Mouse (Mus musculus) lung, embryonic 14.5 days (tissue): Measurements from ENCODE around the gene Aldh3a2. TPM values are rescaled to one million over a fixed set of nuclear protein-coding genes. Genes with fewer than 3 reads are reported as not detected.
"Not testable (repeated sequence)": the region's sequence is repeated elsewhere in the genome, so short reads cannot be mapped to it uniquely, and the experiment has no call there.

ENCODE experiments used
- ATAC-seq: fragments of 200-750 bp; cut with Nextera tagmentation; 2 replicates; pipeline ENCODE4 v1.8.0; 2017; ENCODE audit warnings: mild to moderate bottlenecking, moderate TSS enrichment, moderate library complexity; ENCODE audit not compliant: insufficient read depth
- DNase-seq: peaks from one replicate; pipeline ENCODE4 v3.0.0-alpha.2; 2015
- H3K27ac ChIP-seq: fragments of 300-500 bp; sonication (generic); 2 replicates; pipeline ENCODE4 v1.5.1; 2014; ENCODE audit warnings: low read depth, mild to moderate bottlenecking, moderate library complexity
- H3K27me3 ChIP-seq: fragments of 300-500 bp; sonication (generic); 2 replicates; pipeline ENCODE4 v1.6.1; 2014; ENCODE audit warnings: low read length, control low read depth; ENCODE audit not compliant: insufficient read depth
- H3K36me3 ChIP-seq: fragments of 300-500 bp; sonication (generic); 2 replicates; pipeline ENCODE4 v1.6.1; 2014; ENCODE audit warnings: control low read depth; ENCODE audit not compliant: insufficient read depth
- H3K4me1 ChIP-seq: fragments of 300-500 bp; sonication (generic); 2 replicates; pipeline ENCODE4 v1.6.1; 2014; ENCODE audit warnings: antibody characterized with exemption, control low read depth; ENCODE audit not compliant: insufficient read depth
- H3K4me2 ChIP-seq: fragments of 300-500 bp; sonication (generic); 2 replicates; pipeline ENCODE4 v1.6.1; 2014; ENCODE audit warnings: mild to moderate bottlenecking
- H3K4me3 ChIP-seq: fragments of 300-500 bp; sonication (generic); 2 replicates; pipeline ENCODE4 v1.5.1; 2014; ENCODE audit warnings: low read depth, low read length
- H3K9ac ChIP-seq: fragments of 300-500 bp; sonication (generic); 2 replicates; pipeline ENCODE4 v1.6.1; 2014
- H3K9me3 ChIP-seq: fragments of 300-500 bp; sonication (generic); 2 replicates; pipeline ENCODE4 v1.6.1; 2016; ENCODE audit warnings: low read depth, low read length, control low read depth
- CTCF ChIP-seq: IDR thresholded peaks from 2 replicates; pipeline ENCODE4 v1.5.1; 2016; ENCODE audit warnings: antibody characterized with exemption, low read depth
- WGBS: fragments of 180-500 bp; shearing (Covaris S2); extraction: QIAGEN DNeasy Blood & Tissue Kit; methylation state at CpG from one replicate; pipeline ENCODE4 v1.1.7; 2014; 5-methylcytosine and 5-hydroxymethylcytosine counted together
- polyA plus RNA-seq: library from polyadenylated mRNA; unstranded; fragments of >200 nt; fragmentation: Nextera tagmentation; extraction: Ambion mirVana; gene quantifications from 2 replicates; pipeline ENCODE4 v1.2.1, GENCODE M21; 2014

Aldh3a2 gene
- polyA plus RNA-seq, 1 experiment from 2014 or later, result 37.6 TPM

- H3K4me3 ChIP-seq, result peak within 1 kb of the TSS; percentile 96
- peak within 1 kb of the TSS; percentile 99 for H3K9ac ChIP-seq
- peak within 1 kb of the TSS; percentile 97 for H3K27ac ChIP-seq
- peak; percentile 100 for DNase-seq
- no peak for TF ChIP-seq CTCF
- under 1% methylated on average over 68 of the region's 69 CpGs for WGBS
- no peaks in the 10 kb centered on the region for H3K9me3 ChIP-seq
- H3K27me3 ChIP-seq, result no peaks in the 10 kb centered on the region
- H3K36me3 ChIP-seq, result 0 out of 2 replicates have a peak, but pooled peaks cover 3% of the 10 kb centered on the region
- H3K4me1 ChIP-seq, result peaks cover 3% of the 10 kb centered on the region; the same call in 1 of the 2 replicates
- peak within 1 kb of the TSS; percentile 68 for H3K4me2 ChIP-seq
- peak; percentile 98 for ATAC-seq
These were observed 92.2 kb downstream of the Aldh3a2 start, which contains the start of gene Usp22 for GRCm38 (mm10) chr11:61174821-61175658. TSS of gene Usp22 (minus strand) at chr11:61175055.

GRCm38 (mm10) chr11:61174291-61174820 lies 92.9 kb downstream of the Aldh3a2 start:
- DNase-seq, result peak; percentile 79
- H3K27me3 ChIP-seq, result no peaks in the 10 kb centered on the region
- peak overlapping the region; percentile 96 for H3K4me3 ChIP-seq
- peak; percentile 83 for TF ChIP-seq CTCF
- under 1% methylated on average over 27 of the region's 28 CpGs for WGBS
- no peaks in the 10 kb centered on the region for H3K9me3 ChIP-seq
- peak overlapping the region; percentile 97 for H3K27ac ChIP-seq
- 0 out of 2 replicates have a peak, but pooled peaks cover 3% of the 10 kb centered on the region for H3K36me3 ChIP-seq
- peak overlapping the region; percentile 99 for H3K9ac ChIP-seq
- H3K4me1 ChIP-seq, result peaks cover 3% of the 10 kb centered on the region; the same call in 1 of the 2 replicates
- peak overlapping the region; percentile 68 for H3K4me2 ChIP-seq
- ATAC-seq, result peak; percentile 55

GRCm38 (mm10) chr11:61173477-61173876 lies 93.8 kb downstream of the Aldh3a2 start:
- not testable (repeated sequence) for H3K27ac ChIP-seq, H3K4me1 ChIP-seq, H3K9me3 ChIP-seq, DNase-seq, H3K27me3 ChIP-seq, ATAC-seq, H3K36me3 ChIP-seq
- Histone ChIP-seq H3K9ac (peak overlapping the region; percentile 99), H3K4me2 (peak overlapping the region; percentile 68), H3K4me3 (peak overlapping the region; percentile 96)
- WGBS, result 31% methylated on average over 15 of the region's 15 CpGs

Other genes starting within 250 kb of the Aldh3a2 start
- gene Kcnj12, start 244.9 kb downstream of the Aldh3a2 start, polyA plus RNA-seq, result 0.26 and 0.30 TPM in 2 replicates
- 2.3 and 2.4 TPM in 2 replicates for gene Tnfrsf13b, start 140.7 kb downstream of the Aldh3a2 start, polyA plus RNA-seq
- 163 and 167 TPM in 2 replicates for gene Usp22, start 92.4 kb downstream of the Aldh3a2 start, polyA plus RNA-seq
- 0.11 TPM in 1 of 2 replicates, not detected in the other for gene Aldh3a1, start 59.9 kb downstream of the Aldh3a2 start, polyA plus RNA-seq
- not detected in 2 replicates for gene Slc47a2, start 75.4 kb upstream of the Aldh3a2 start, polyA plus RNA-seq
- gene Slc47a1, start 110.9 kb upstream of the Aldh3a2 start, polyA plus RNA-seq, result 0.76 and 1.5 TPM in 2 replicates
- 0.31 and 0.42 TPM in 2 replicates for gene Rnf112, start 186.7 kb upstream of the Aldh3a2 start, polyA plus RNA-seq
- gene Mfap4, start 218.0 kb upstream of the Aldh3a2 start, polyA plus RNA-seq, result 615 and 660 TPM in 2 replicates
- gene Mapk7, start 226.9 kb upstream of the Aldh3a2 start, polyA plus RNA-seq, result 62.8 and 69.6 TPM in 2 replicates
- 48.9 and 54.1 TPM in 2 replicates for gene B9d1, start 237.7 kb upstream of the Aldh3a2 start, polyA plus RNA-seq